Mouse (Mus musculus) G1E (cell line): ENCODE data around the gene Filip1. TPM values are rescaled to one million over a fixed set of nuclear protein-coding genes. Genes with fewer than 3 reads are reported as not detected.

Experiments
- ATAC-seq: 2 replicates; pipeline ENCODE4 v1.8.0; 2016; ENCODE audit warnings: mild to moderate bottlenecking; ENCODE audit not compliant: insufficient number of reproducible peaks, poor library complexity, low FRiP score, severe bottlenecking; ENCODE audit errors: extremely low read depth
- DNase-seq: peaks from one replicate; pipeline ENCODE4 v3.0.0; 2012; ENCODE audit warnings: low spot score
- H3K27me3 ChIP-seq: 2 replicates; pipeline ENCODE4 v1.6.1; 2012; ENCODE audit warnings: mild to moderate bottlenecking, low read length, inconsistent platforms; ENCODE audit not compliant: insufficient read depth
- H3K36me3 ChIP-seq: replicated peaks from 2 replicates; pipeline ENCODE3; 2012; ENCODE audit warnings: mild to moderate bottlenecking, inconsistent platforms
- H3K4me1 ChIP-seq: 2 replicates; pipeline ENCODE4 v1.6.1; 2012; ENCODE audit warnings: low read depth, low read length, inconsistent platforms, mixed read lengths; ENCODE audit not compliant: insufficient read depth
- H3K4me3 ChIP-seq: 2 replicates; pipeline ENCODE4 v1.5.1; 2012; ENCODE audit warnings: low read depth, mild to moderate bottlenecking, inconsistent platforms, low read length, moderate library complexity, mixed read lengths
- H3K9me3 ChIP-seq: replicated peaks from 2 replicates; pipeline ENCODE4 v1.6.1; 2012; ENCODE audit warnings: inconsistent platforms
- CTCF ChIP-seq: IDR thresholded peaks from 2 replicates; pipeline ENCODE4 v1.5.1; 2012; ENCODE audit warnings: low read depth, low read length, inconsistent platforms, mixed read lengths
- GATA1 ChIP-seq: IDR thresholded peaks from 2 replicates; pipeline ENCODE4 v1.6.1; 2012; ENCODE audit warnings: borderline replicate concordance, low read length, inconsistent platforms, mixed read lengths
- GATA2 ChIP-seq: IDR thresholded peaks from 2 replicates; pipeline ENCODE4 v1.6.1; 2012; ENCODE audit warnings: low read depth, low read length, inconsistent platforms, borderline replicate concordance
- POLR2AphosphoS5 ChIP-seq: IDR thresholded peaks from 2 replicates; pipeline ENCODE4 v1.6.1; 2012; ENCODE audit warnings: low read depth, low read length, inconsistent platforms; ENCODE audit not compliant: insufficient replicate concordance
- TAL1 ChIP-seq: conservative IDR thresholded peaks from 2 replicates; pipeline ENCODE4 v1.6.1; 2012; ENCODE audit warnings: low read depth, low read length, inconsistent platforms, mixed read lengths
- polyA plus RNA-seq: library from polyadenylated mRNA; stranded (reverse); fragments of >175 nt; gene quantifications from 2 replicates; pipeline ENCODE4 v1.2.3, GENCODE M21; 2012
- total RNA-seq, 2 experiments: library from RNA; stranded (forward) in 1 of 2; stranded (reverse) in 1 of 2; fragments of 200-1000 nt in 1 of 2; fragments of >200 nt in 1 of 2; fragmentation: Nextera tagmentation in 1 of 2; gene quantifications; 2 replicates each; pipeline ENCODE4 v1.2.3; 2014 to 2017

The Filip1 gene
- total and polyA plus RNA-seq, 3 experiments = 0.11 TPM; not detected in 2

- Histone ChIP-seq H3K9me3 (no peaks in the 10 kb centered on the region), H3K4me3 (no peak overlapping the region), H3K36me3 (no peaks in the 10 kb centered on the region), H3K4me1 (peaks cover 20% of the 10 kb centered on the region), H3K27me3 (peaks cover 9% of the 10 kb centered on the region)
- no peak for DNase-seq
- no peak for ATAC-seq
- TF ChIP-seq GATA1 (no peak), CTCF (no peak), GATA2 (no peak), TAL1 (no peak), POLR2AphosphoS5 (no peak)
Observed at GRCm38 (mm10) chr9:79889132-79889531, 123.5 kb downstream of the Filip1 start.

DNA sequence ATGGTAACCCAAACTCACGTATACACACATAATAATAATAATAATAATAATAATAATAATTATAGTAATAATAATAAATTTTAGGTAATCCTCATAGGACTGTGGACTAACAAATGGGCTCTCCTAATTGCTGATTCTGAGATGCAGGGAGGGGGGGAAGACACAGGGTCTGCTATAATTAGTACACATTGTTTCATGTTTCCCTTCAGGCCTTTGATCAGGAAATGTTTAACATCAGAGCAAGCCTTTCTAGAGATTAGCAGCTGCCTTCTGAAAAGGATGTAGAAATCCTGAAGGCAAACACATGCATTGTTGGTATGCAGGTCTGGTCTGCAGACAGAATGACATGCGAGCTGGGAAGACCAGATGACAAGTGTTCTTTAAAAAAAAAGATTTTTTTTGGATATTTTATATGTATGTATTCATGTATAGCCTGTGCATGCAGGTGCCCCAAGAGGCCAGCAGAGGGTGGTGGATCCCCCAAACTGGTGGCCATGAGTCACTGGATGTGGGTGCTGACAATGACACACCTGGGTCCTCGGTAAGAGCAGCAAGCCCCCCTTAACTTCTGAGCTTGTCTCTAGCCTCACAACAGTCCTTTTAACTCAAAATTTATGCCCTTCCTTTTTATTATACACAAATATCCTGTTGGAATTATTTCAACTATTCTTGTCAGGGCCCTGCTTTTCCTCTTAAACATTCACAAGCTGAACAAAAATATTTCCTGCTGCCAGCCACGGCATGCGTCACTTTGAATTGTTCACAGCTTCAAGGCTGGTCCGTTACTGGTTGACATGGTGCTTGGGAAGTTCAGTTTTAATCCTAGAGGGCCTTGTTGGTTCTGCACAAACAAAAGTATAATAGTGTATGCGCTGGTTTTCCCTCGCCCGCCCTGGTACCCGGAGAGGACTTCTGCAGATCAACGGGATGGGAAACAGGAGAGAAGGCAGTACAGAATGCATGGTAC, 127.1 kb downstream of the Filip1 start:
- Histone ChIP-seq H3K27me3 (peaks cover 8% of the 10 kb centered on the region), H3K36me3 (no peaks in the 10 kb centered on the region), H3K4me1 (no peaks in the 10 kb centered on the region), H3K4me3 (no peak overlapping the region), H3K9me3 (no peaks in the 10 kb centered on the region)
- TF ChIP-seq POLR2AphosphoS5 (no peak), GATA2 (no peak), GATA1 (no peak), TAL1 (no peak), CTCF (no peak)
- ATAC-seq (peak; percentile 22; the same call in 1 of the 2 replicates), DNase-seq (no peak)

DNA sequence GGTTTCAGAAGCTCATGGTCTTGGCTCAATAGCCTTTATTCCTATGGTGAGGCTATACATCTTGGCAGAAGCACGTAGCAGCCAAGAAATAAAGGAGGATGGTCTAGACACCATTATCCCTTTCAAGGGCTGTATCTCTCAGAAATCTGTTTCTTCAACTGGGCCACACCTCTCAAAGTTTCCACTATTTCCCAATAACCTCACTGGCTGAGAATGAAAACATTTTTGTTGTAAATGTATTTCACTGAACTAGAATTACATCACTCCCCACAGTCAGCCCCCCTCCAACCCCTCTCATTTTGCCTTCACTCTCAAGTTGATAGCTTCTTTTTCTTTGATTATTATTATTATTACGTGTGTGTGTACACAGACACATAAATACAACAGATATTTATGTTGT, 129.5 kb downstream of the Filip1 start:
- Histone ChIP-seq H3K27me3 (0 out of 2 replicates have a peak, but pooled peaks cover 5% of the 10 kb centered on the region), H3K9me3 (no peaks in the 10 kb centered on the region), H3K4me3 (no peak overlapping the region), H3K4me1 (no peaks in the 10 kb centered on the region), H3K36me3 (no peaks in the 10 kb centered on the region)
- DNase-seq = no peak
- TF ChIP-seq POLR2AphosphoS5 = no peak
- no peak for TF ChIP-seq CTCF
- TF ChIP-seq GATA1 = no peak
- no peak for TF ChIP-seq GATA2
- no peak for TF ChIP-seq TAL1
- no peak for ATAC-seq

DNA sequence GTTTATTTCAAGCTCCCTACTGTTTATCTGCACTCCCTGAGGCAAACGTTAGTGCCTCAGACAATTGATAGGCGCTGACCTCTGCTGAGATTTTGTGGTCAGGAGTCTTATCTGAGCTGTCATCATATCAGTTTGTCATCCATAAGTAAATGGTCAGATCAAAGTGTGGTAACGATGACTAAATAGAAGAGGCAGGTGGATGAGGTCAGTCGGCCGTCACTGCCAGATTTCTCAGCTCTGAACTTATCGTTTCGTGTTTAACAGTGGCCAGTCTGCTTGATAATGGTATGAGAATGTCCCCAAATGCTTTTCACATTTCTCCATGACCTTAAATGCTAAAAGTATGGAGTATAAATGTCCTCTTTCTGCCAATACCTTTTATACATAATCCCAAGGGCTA, 132.6 kb downstream of the Filip1 start:
- Histone ChIP-seq H3K4me1 (no peaks in the 10 kb centered on the region), H3K4me3 (no peak overlapping the region), H3K27me3 (0 out of 2 replicates have a peak, but pooled peaks cover 5% of the 10 kb centered on the region), H3K9me3 (no peaks in the 10 kb centered on the region), H3K36me3 (no peaks in the 10 kb centered on the region)
- TF ChIP-seq GATA1 (no peak), POLR2AphosphoS5 (no peak), CTCF (no peak), GATA2 (no peak), TAL1 (no peak)
- DNase-seq (no peak), ATAC-seq (no peak)

DNA sequence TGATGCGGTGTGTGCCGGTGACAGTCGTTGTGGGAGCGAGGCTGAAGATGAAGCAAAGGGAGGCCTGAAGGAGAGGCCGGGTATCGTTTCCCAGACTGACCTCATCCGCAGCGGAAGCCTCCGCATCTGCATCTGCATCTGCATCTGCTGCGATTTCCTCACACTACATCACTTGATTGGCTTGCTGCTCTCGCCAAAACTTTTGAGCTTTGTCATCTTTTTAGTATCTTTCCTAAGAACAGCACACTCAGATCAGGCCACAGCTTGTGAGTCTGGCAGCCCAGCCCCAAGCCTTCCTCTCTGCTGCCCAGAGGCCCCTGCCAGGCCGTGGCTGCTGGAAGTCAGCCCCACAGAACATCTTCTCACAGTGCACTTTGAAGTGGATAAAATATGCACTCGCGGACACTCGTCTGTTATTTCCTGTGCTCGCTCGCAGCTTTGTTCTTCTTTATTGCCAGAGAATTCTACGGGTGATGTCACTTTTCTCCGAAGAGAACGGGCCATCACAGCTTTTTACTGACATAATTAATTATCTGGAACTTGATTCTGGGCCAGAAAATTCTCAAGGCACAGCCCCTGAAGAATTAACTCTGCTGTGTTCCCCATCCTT, 137.0 kb downstream of the Filip1 start:
- H3K4me1 ChIP-seq = no peaks in the 10 kb centered on the region
- DNase-seq = no peak
- H3K36me3 ChIP-seq = no peaks in the 10 kb centered on the region
- TF ChIP-seq CTCF (no peak), GATA1 (no peak), TAL1 (no peak), GATA2 (no peak), POLR2AphosphoS5 (no peak)
- no peak for ATAC-seq
- H3K9me3 ChIP-seq = no peaks in the 10 kb centered on the region
- no peak overlapping the region for H3K4me3 ChIP-seq
- peaks cover 5% of the 10 kb centered on the region; the same call in 1 of the 2 replicates for H3K27me3 ChIP-seq

- Histone ChIP-seq H3K4me1 (no peaks in the 10 kb centered on the region), H3K27me3 (peaks cover 5% of the 10 kb centered on the region; the same call in 1 of the 2 replicates), H3K36me3 (no peaks in the 10 kb centered on the region)
Observed at GRCm38 (mm10) chr9:79872598-79872997, 140.1 kb downstream of the Filip1 start.

More at GRCm38 (mm10) chr9:79872598-79872997, 140.1 kb downstream of the Filip1 start:
- H3K4me3 ChIP-seq = no peak overlapping the region
- no peaks in the 10 kb centered on the region for H3K9me3 ChIP-seq
- ATAC-seq (no peak), DNase-seq (no peak)
- TF ChIP-seq POLR2AphosphoS5 (no peak), CTCF (no peak), GATA2 (no peak), TAL1 (no peak), GATA1 (no peak)
